Mouse (Mus musculus): Measurements from ENCODE around the gene Vmn2r7. TPM values are rescaled to one million over a fixed set of nuclear protein-coding genes. Genes with fewer than 3 reads are reported as not detected.

Gene Vmn2r7
- polyA plus RNA-seq (2014; fragmentation: Illumina TruSeq; extraction: RNeasy Lipid Tissue Mini Kit (QIAGEN cat#74804); ENCODE audit: low read depth, low replicate concordance): not detected

GRCm38 (mm10) chr3:64844665-64845064 is at the start of gene Vmn2r7:
TSS of gene Vmn2r7 (minus strand) at chr3:64844765.

Measured in adrenal gland, adult 10 weeks (tissue).